Mouse (Mus musculus): ENCODE data around the gene Cldn10. TPM values are rescaled to one million over a fixed set of nuclear protein-coding genes. Genes with fewer than 3 reads are reported as not detected.

Gene Cldn10
- polyA plus RNA-seq, 1 experiment: 1.4 TPM

GRCm38 (mm10) chr14:118911521-118911920 is 123.8 kb downstream of the Cldn10 start:
- DNase-seq (ENCODE audit: low read depth in 1 of 2, low spot score in 2 of 2): no peak
- WGBS: 92% methylated on average over 6 of the region's 6 CpGs
- Histone ChIP-seq H3K27me3 (ENCODE audit: control insufficient read depth, insufficient read depth, low read length) (no peaks in the 10 kb centered on the region), H3K4me1 (ENCODE audit: control insufficient read depth, insufficient read depth, insufficient read length) (no peaks in the 10 kb centered on the region), H3K27ac (ENCODE audit: insufficient read depth, low read length) (no peak overlapping the region), H3K4me3 (ENCODE audit: extremely low read depth, insufficient read depth, insufficient read length) (no peak overlapping the region), H3K36me3 (ENCODE audit: control insufficient read depth, insufficient read depth, low read length) (no peaks in the 10 kb centered on the region)
- TF ChIP-seq CTCF (IDR thresholded peaks at IDR 0.05; ENCODE audit: extremely low read depth, insufficient read depth, insufficient read length, insufficient replicate concordance) (no peak), POLR2A (IDR thresholded peaks at IDR 0.05; ENCODE audit: low read depth, low read length) (no peak)

GRCm38 (mm10) chr14:118913651-118914050 is 125.9 kb downstream of the Cldn10 start:
- Histone ChIP-seq H3K27ac (ENCODE audit: insufficient read depth, low read length) (no peak overlapping the region), H3K4me3 (ENCODE audit: extremely low read depth, insufficient read depth, insufficient read length) (no peak overlapping the region), H3K4me1 (ENCODE audit: control insufficient read depth, insufficient read depth, insufficient read length) (no peaks in the 10 kb centered on the region), H3K36me3 (ENCODE audit: control insufficient read depth, insufficient read depth, low read length) (no peaks in the 10 kb centered on the region), H3K27me3 (ENCODE audit: control insufficient read depth, insufficient read depth, low read length) (no peaks in the 10 kb centered on the region)
- DNase-seq (ENCODE audit: low read depth in 1 of 2, low spot score in 2 of 2): no peak
- WGBS: 61% methylated on average over 5 of the region's 5 CpGs
- no peak for TF ChIP-seq CTCF (IDR thresholded peaks at IDR 0.05; ENCODE audit: extremely low read depth, insufficient read depth, insufficient read length, insufficient replicate concordance)
- no peak for TF ChIP-seq POLR2A (IDR thresholded peaks at IDR 0.05; ENCODE audit: low read depth, low read length)

DNA sequence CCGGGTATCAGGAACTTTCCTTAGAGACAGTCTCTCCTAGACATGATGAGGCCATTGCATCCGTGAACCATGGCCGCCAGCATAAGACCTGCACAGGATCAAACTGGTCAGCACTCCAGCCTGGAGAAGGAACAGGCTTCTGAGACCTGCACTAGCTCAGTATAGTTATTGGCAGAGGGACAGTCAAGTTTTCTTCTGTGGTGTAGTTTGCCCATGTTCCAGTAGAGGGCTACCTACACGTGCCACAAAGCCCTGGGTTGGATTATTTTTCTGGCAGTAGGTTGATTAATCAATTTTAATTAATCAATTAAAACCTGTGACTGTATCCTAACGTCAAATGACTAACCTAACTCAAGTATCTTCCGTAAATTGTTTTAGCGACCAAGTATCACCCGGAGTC is 131.3 kb downstream of the Cldn10 start:
- no peak for DNase-seq (ENCODE audit: low read depth in 1 of 2, low spot score in 2 of 2)
- H3K4me1 ChIP-seq (ENCODE audit: control insufficient read depth, insufficient read depth, insufficient read length): peaks cover 4% of the 10 kb centered on the region
- no peak overlapping the region for H3K27ac ChIP-seq (ENCODE audit: insufficient read depth, low read length)
- peaks cover 9% of the 10 kb centered on the region for H3K27me3 ChIP-seq (ENCODE audit: control insufficient read depth, insufficient read depth, low read length)
- no peak overlapping the region for H3K4me3 ChIP-seq (ENCODE audit: extremely low read depth, insufficient read depth, insufficient read length)
- H3K36me3 ChIP-seq (ENCODE audit: control insufficient read depth, insufficient read depth, low read length): no peaks in the 10 kb centered on the region
- WGBS: 65% methylated on average over 8 of the region's 8 CpGs
- TF ChIP-seq POLR2A (IDR thresholded peaks at IDR 0.05; ENCODE audit: low read depth, low read length) (no peak), CTCF (IDR thresholded peaks at IDR 0.05; ENCODE audit: extremely low read depth, insufficient read depth, insufficient read length, insufficient replicate concordance) (no peak)

DNA sequence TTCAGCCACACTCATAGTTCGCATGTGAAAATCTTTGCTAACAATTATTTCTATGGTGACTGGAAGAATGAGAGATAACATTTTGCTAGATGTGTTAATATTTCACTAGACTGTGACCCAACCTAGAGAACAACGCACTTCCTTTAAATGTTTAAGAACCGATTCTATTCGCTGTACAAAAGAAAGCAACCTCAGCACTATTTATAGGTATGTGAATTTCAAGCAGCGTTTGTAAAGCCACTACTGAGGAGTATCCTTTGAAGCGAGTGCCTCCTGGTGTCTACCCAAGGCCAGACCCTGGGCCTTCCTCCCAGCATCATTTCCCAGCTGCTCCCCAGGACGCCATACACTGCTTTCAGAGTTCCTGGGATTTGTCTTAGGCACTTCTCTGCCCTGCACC is 132.9 kb downstream of the Cldn10 start:
- TF ChIP-seq CTCF (IDR thresholded peaks at IDR 0.05; ENCODE audit: extremely low read depth, insufficient read depth, insufficient read length, insufficient replicate concordance) (no peak), POLR2A (IDR thresholded peaks at IDR 0.05; ENCODE audit: low read depth, low read length) (no peak)
- WGBS: 61% methylated on average over 7 of the region's 7 CpGs
- Histone ChIP-seq H3K4me1 (ENCODE audit: control insufficient read depth, insufficient read depth, insufficient read length) (peaks cover 12% of the 10 kb centered on the region), H3K27ac (ENCODE audit: insufficient read depth, low read length) (no peak overlapping the region), H3K36me3 (ENCODE audit: control insufficient read depth, insufficient read depth, low read length) (no peaks in the 10 kb centered on the region), H3K4me3 (ENCODE audit: extremely low read depth, insufficient read depth, insufficient read length) (no peak overlapping the region), H3K27me3 (ENCODE audit: control insufficient read depth, insufficient read depth, low read length) (peaks cover 13% of the 10 kb centered on the region)
- no peak for DNase-seq (ENCODE audit: low read depth in 1 of 2, low spot score in 2 of 2)

- 58% methylated on average over 22 of the region's 22 CpGs for WGBS
- no peak overlapping the region for H3K27ac ChIP-seq (ENCODE audit: insufficient read depth, low read length)
- H3K4me1 ChIP-seq (ENCODE audit: control insufficient read depth, insufficient read depth, insufficient read length): peaks cover 13% of the 10 kb centered on the region
- peaks cover 13% of the 10 kb centered on the region for H3K27me3 ChIP-seq (ENCODE audit: control insufficient read depth, insufficient read depth, low read length)
- H3K4me3 ChIP-seq (ENCODE audit: extremely low read depth, insufficient read depth, insufficient read length): no peak overlapping the region
- no peaks in the 10 kb centered on the region for H3K36me3 ChIP-seq (ENCODE audit: control insufficient read depth, insufficient read depth, low read length)
- TF ChIP-seq CTCF (IDR thresholded peaks at IDR 0.05; ENCODE audit: extremely low read depth, insufficient read depth, insufficient read length, insufficient replicate concordance): no peak
- no peak for TF ChIP-seq POLR2A (IDR thresholded peaks at IDR 0.05; ENCODE audit: low read depth, low read length)
- DNase-seq (ENCODE audit: low read depth in 1 of 2, low spot score in 2 of 2): no peak
Measured at GRCm38 (mm10) chr14:118922251-118922650, 134.5 kb downstream of the Cldn10 start.

DNA sequence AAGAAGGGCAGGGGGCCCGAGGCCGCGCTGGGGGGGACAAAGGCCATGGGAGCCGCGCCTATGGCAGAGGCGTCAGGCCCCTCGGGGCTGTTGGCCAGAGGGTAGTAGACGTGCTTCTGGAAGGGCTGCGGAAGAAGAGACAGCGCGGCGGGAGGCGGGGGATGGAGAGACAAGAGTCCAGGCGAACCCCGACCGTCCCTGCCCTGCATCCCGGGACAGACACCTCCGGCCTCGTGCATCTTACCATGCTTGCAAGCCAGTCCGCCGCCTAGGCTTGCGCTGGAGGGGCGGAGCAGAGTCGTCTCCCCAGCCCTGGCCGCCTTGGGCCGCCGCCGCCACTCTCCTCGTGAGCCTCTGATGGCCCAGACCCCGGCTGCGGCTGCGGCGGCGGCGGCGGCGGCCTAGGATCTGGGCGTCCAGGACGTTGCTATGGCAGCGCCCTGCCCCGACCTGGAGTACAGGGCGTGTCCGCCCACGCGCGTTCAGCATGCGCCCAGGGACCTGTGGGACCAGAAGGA is 135.0 kb downstream of the Cldn10 start:
- Histone ChIP-seq H3K27ac (ENCODE audit: insufficient read depth, low read length) (no peak overlapping the region), H3K36me3 (ENCODE audit: control insufficient read depth, insufficient read depth, low read length) (no peaks in the 10 kb centered on the region), H3K4me1 (ENCODE audit: control insufficient read depth, insufficient read depth, insufficient read length) (peaks cover 13% of the 10 kb centered on the region), H3K4me3 (ENCODE audit: extremely low read depth, insufficient read depth, insufficient read length) (no peak overlapping the region; the same call in 1 of the 2 replicates), H3K27me3 (ENCODE audit: control insufficient read depth, insufficient read depth, low read length) (peaks cover 13% of the 10 kb centered on the region)
- TF ChIP-seq CTCF (IDR thresholded peaks at IDR 0.05; ENCODE audit: extremely low read depth, insufficient read depth, insufficient read length, insufficient replicate concordance) (no peak), POLR2A (IDR thresholded peaks at IDR 0.05; ENCODE audit: low read depth, low read length) (no peak)
- 17% methylated on average over 46 of the region's 47 CpGs for WGBS
- DNase-seq (ENCODE audit: low read depth in 1 of 2, low spot score in 2 of 2): peak in 1 of 2 experiments; percentile 13

Other genes with a start within 250 kb of the Cldn10 start
- gene Abcc4, start 81.7 kb upstream of the Cldn10 start, polyA plus RNA-seq (2012; rRNA removed): 2.9 and 3.6 TPM in 2 replicates
- gene Dzip1, start 137.6 kb downstream of the Cldn10 start, polyA plus RNA-seq (2012; rRNA removed): 5.9 and 6.2 TPM in 2 replicates
- gene Dnajc3, start 150.1 kb downstream of the Cldn10 start, polyA plus RNA-seq (2012; rRNA removed): 9.6 and 10.0 TPM in 2 replicates

All from spleen, adult 2 months (tissue).